Mouse (Mus musculus) ES-Bruce4 (cell line): ENCODE measurements around the gene Adam11.

Source experiments
- CTCF ChIP-seq: IDR thresholded peaks from one replicate; pipeline ENCODE4 v1.8.1; 2011; ENCODE audit warnings: low read depth, low read length
- EP300 ChIP-seq: IDR thresholded peaks from 2 replicates; pipeline ENCODE4 v1.6.1; 2011; ENCODE audit warnings: low read depth, low read length; ENCODE audit not compliant: insufficient read depth

DNA sequence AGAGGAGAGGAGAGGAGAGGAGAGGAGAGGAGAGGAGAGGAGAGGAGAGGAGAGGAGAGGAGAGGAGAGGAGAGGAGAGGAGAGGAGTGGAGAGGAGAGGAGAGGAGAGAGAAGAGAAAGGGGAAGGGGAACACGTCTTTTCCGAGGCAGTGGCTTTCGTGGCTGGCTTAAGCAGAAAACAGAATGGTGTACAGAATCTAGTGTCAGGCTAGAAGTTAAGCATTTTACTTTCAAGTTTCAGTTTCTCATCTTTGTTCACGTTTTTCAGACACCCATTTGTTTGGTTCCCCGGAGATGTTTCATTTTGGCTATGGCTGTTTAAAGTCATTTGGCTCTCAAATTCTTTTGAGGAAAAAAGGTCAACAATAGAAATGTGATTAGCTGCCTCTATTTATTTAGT, 47.0 kb downstream of the Adam11 start:
- TF ChIP-seq CTCF (no peak), EP300 (no peak)
